Comparison of ENCODE assay signal across 26 mouse cellular contexts in genomic region chr11:121082250-121082649, GRCm38 (mm10). TPM values are rescaled to one million over a fixed set of nuclear protein-coding genes. Genes with fewer than 3 reads are reported as not detected.
DNase-seq lines count a peak whose midpoint lies in the region; ATAC-seq and TF ChIP-seq lines count a peak whose summit lies in the region.
"Had no signal": no experiment of that assay in that cellular context is flagged by ENCODE, and none has a peak within 500 bp of the region (broad histone marks: within the 10 kb centered on the region; RNA-seq: fewer than 3 reads in every experiment).

No protein-coding gene starts in this region.

- no peak for TF ChIP-seq CTCF in gastrocnemius, adult 2 months (IDR thresholded peaks at IDR 0.05)
- no peak for TF ChIP-seq CTCF in liver, postnatal 0 days (IDR thresholded peaks at IDR 0.05; ENCODE audit: low read depth)

- no peaks in the 10 kb centered on the region for H3K9me3 ChIP-seq in liver, postnatal 0 days (ENCODE audit: low read length)
- H3K9me3 ChIP-seq in forebrain, embryonic 16.5 days (ENCODE audit: control insufficient read depth, low read length), result no peaks in the 10 kb centered on the region
- H3K9me3 ChIP-seq in forebrain, embryonic 11.5 days (ENCODE audit: control insufficient read depth, low read length), result no peaks in the 10 kb centered on the region
- H3K9me3 ChIP-seq: embryonic facial prominence, embryonic 10.5 days; hindbrain, embryonic 15.5 days; limb, embryonic 15.5 days; neural tube, embryonic 13.5 days had no signal

- no peak for ATAC-seq in liver, postnatal 0 days
- peak; percentile 48 for ATAC-seq in common myeloid progenitor, adult 5-6 weeks (replicated peaks; ENCODE audit: low read depth, poor library complexity, severe bottlenecking)
- ATAC-seq in monocyte, adult 5-6 weeks (replicated peaks; ENCODE audit: insufficient number of reproducible peaks, low FRiP score, low TSS enrichment, poor library complexity, severe bottlenecking), result 0 out of 2 replicates have a peak, but pooled peaks have one; percentile 22
- no peak for ATAC-seq in forebrain, embryonic 16.5 days
- ATAC-seq in forebrain, embryonic 11.5 days (replicated peaks; ENCODE audit: low FRiP score), result no peak
- ATAC-seq: forebrain, embryonic 14.5 days had no signal

- H3K4me1 ChIP-seq in liver, postnatal 0 days (ENCODE audit: insufficient read depth), result peaks cover 13% of the 10 kb centered on the region
- H3K4me1 ChIP-seq in forebrain, embryonic 16.5 days (replicated peaks; ENCODE audit: control insufficient read depth, insufficient read depth, low read length), result no peaks in the 10 kb centered on the region
- H3K4me1 ChIP-seq in forebrain, embryonic 11.5 days (replicated peaks; ENCODE audit: control insufficient read depth, insufficient read depth, low read length), result no peaks in the 10 kb centered on the region
- H3K4me1 ChIP-seq: embryonic facial prominence, embryonic 10.5 days; hindbrain, embryonic 15.5 days; limb, embryonic 15.5 days; neural tube, embryonic 13.5 days had no signal

- H3K9ac ChIP-seq in liver, postnatal 0 days (replicated peaks), result no peak overlapping the region
- H3K9ac ChIP-seq in forebrain, embryonic 16.5 days (replicated peaks; ENCODE audit: low read depth, low read length), result no peak overlapping the region
- no peak overlapping the region for H3K9ac ChIP-seq in forebrain, embryonic 11.5 days (ENCODE audit: low read length)
- H3K9ac ChIP-seq: hindbrain, embryonic 15.5 days; limb, embryonic 15.5 days; neural tube, embryonic 13.5 days had no signal

- H3K36me3 ChIP-seq in liver, postnatal 0 days (replicated peaks; ENCODE audit: insufficient read depth, low read length), result no peaks in the 10 kb centered on the region
- no peaks in the 10 kb centered on the region for H3K36me3 ChIP-seq in forebrain, embryonic 16.5 days (ENCODE audit: control insufficient read depth, insufficient read depth)
- no peaks in the 10 kb centered on the region for H3K36me3 ChIP-seq in forebrain, embryonic 11.5 days (ENCODE audit: control insufficient read depth, insufficient read depth, low read length)
- H3K36me3 ChIP-seq: embryonic facial prominence, embryonic 10.5 days; hindbrain, embryonic 15.5 days; limb, embryonic 15.5 days; neural tube, embryonic 13.5 days had no signal

- intact Hi-C loops in gastrocnemius, adult 2 months (cut with DNase I), result no loop called here
- intact Hi-C loops in gastrocnemius, postnatal 36 days (cut with DNase I), result no loop called here

- H3K4me3 ChIP-seq in gastrocnemius, adult 2 months, result no peak overlapping the region
- H3K4me3 ChIP-seq in liver, postnatal 0 days (ENCODE audit: low read depth, low read length), result no peak overlapping the region
- no peak overlapping the region for H3K4me3 ChIP-seq in forebrain, embryonic 16.5 days (replicated peaks; ENCODE audit: low read length)
- H3K4me3 ChIP-seq in forebrain, embryonic 11.5 days (ENCODE audit: low read depth, low read length), result no peak overlapping the region
- H3K4me3 ChIP-seq: embryonic facial prominence, embryonic 10.5 days; hindbrain, embryonic 15.5 days; limb, embryonic 15.5 days; neural tube, embryonic 13.5 days had no signal

- DNase-seq in gastrocnemius, adult 2 months, result no peak
- no peak for DNase-seq in gastrocnemius, postnatal 36 days
- DNase-seq in liver, postnatal 0 days, result no peak
- no peak for DNase-seq in liver
- no peak for DNase-seq in forebrain, embryonic 11.5 days (ENCODE audit: low spot score)
- DNase-seq: cerebellum, adult 11-12 months; cerebellum, postnatal 36 days; kidney, adult 2 months had no signal

- H3K27me3 ChIP-seq in liver, postnatal 0 days (ENCODE audit: insufficient read depth, low read length), result no peaks in the 10 kb centered on the region
- H3K27me3 ChIP-seq in forebrain, embryonic 16.5 days (replicated peaks; ENCODE audit: control insufficient read depth, insufficient read depth, low read length), result no peaks in the 10 kb centered on the region
- no peaks in the 10 kb centered on the region for H3K27me3 ChIP-seq in forebrain, embryonic 11.5 days (ENCODE audit: control insufficient read depth, insufficient read depth, low read length)
- H3K27me3 ChIP-seq: hindbrain, embryonic 15.5 days; limb, embryonic 15.5 days; neural tube, embryonic 13.5 days had no signal

- peak overlapping the region; percentile 71 for H3K27ac ChIP-seq in gastrocnemius, adult 2 months
- H3K27ac ChIP-seq in liver, postnatal 0 days (ENCODE audit: low read depth), result peak overlapping the region; percentile 64
- H3K27ac ChIP-seq in forebrain, embryonic 16.5 days (ENCODE audit: low read length), result no peak overlapping the region
- H3K27ac ChIP-seq in forebrain, embryonic 11.5 days (ENCODE audit: low read depth, low read length), result no peak overlapping the region
- H3K27ac ChIP-seq: embryonic facial prominence, embryonic 10.5 days; hindbrain, embryonic 15.5 days; limb, embryonic 15.5 days; neural tube, embryonic 13.5 days had no signal

- 60% methylated on average over 3 of the region's 3 CpGs for WGBS in liver, postnatal 0 days (ENCODE audit: insufficient replicate concordance)
- 81% methylated on average over 3 of the region's 3 CpGs for WGBS in forebrain, embryonic 16.5 days
- 87% methylated on average over 3 of the region's 3 CpGs for WGBS in forebrain, embryonic 11.5 days

- H3K4me2 ChIP-seq in liver, postnatal 0 days (ENCODE audit: low read depth, low read length), result peak overlapping the region; percentile 49; the same call in 1 of the 2 replicates
- H3K4me2 ChIP-seq in forebrain, embryonic 16.5 days (ENCODE audit: low read length), result no peak overlapping the region
- no peak overlapping the region for H3K4me2 ChIP-seq in forebrain, embryonic 11.5 days (ENCODE audit: low read depth, low read length, severe bottlenecking)
- H3K4me2 ChIP-seq: heart, embryonic 11.5 days; hindbrain, embryonic 15.5 days; limb, embryonic 15.5 days; neural tube, embryonic 13.5 days had no signal

- no peak for TF ChIP-seq EP300 in liver, postnatal 0 days (IDR thresholded peaks at IDR 0.05; ENCODE audit: low read depth)

RNA-seq across cellular contexts. Expression of gene Sectm1a, which starts 1.2 kb away (rescaled TPM):
- not detected for total RNA-seq in gastrocnemius, adult 2 months (2021)
- not detected for total RNA-seq in gastrocnemius, postnatal 36 days (2021)
- polyA plus RNA-seq in liver, postnatal 0 days (2015; fragmentation: Nextera tagmentation; extraction: Ambion mirVana), result 1.7 and 2.0 TPM in 2 replicates
- total RNA-seq in common myeloid progenitor, adult 5-6 weeks (2017), result not detected in 2 replicates
- not detected in 3 replicates for total RNA-seq in monocyte, adult 5-6 weeks (2017)
- not detected in 2 replicates for polyA plus RNA-seq in forebrain, embryonic 16.5 days (2015; fragmentation: Nextera tagmentation; extraction: Ambion mirVana)
- polyA plus RNA-seq in forebrain, embryonic 11.5 days (2014; fragmentation: Nextera tagmentation; extraction: Ambion mirVana), result not detected in 2 replicates
- total RNA-seq: gastrocnemius, adult 8-10 months; heart, postnatal 25 days; layer of hippocampus, postnatal 25 days; left cerebral cortex, postnatal 14 days had no signal
- polyA plus RNA-seq: brain, embryonic 14.5 days; CD4-positive, CD25-positive, alpha-beta regulatory T cell, adult 4 months; embryonic facial prominence, embryonic 10.5 days; forebrain, embryonic 14.5 days; heart, embryonic 11.5 days; lung, embryonic 16.5 days; neural tube, embryonic 13.5 days had no signal

RNA-seq across cellular contexts. Expression of gene Sectm1b, which starts 18.9 kb away (rescaled TPM):
- total RNA-seq in gastrocnemius, adult 2 months (2021), result not detected
- not detected for total RNA-seq in gastrocnemius, postnatal 36 days (2021)
- polyA plus RNA-seq in liver, postnatal 0 days (2015; fragmentation: Nextera tagmentation; extraction: Ambion mirVana), result 0.05 and 0.23 TPM in 2 replicates
- not detected in 2 replicates for total RNA-seq in common myeloid progenitor, adult 5-6 weeks (2017)
- not detected in 3 replicates for total RNA-seq in monocyte, adult 5-6 weeks (2017)
- not detected in 2 replicates for polyA plus RNA-seq in forebrain, embryonic 16.5 days (2015; fragmentation: Nextera tagmentation; extraction: Ambion mirVana)
- not detected in 2 replicates for polyA plus RNA-seq in forebrain, embryonic 11.5 days (2014; fragmentation: Nextera tagmentation; extraction: Ambion mirVana)
- total RNA-seq: gastrocnemius, adult 8-10 months; heart, postnatal 25 days; layer of hippocampus, postnatal 25 days; left cerebral cortex, postnatal 14 days; MEL had no signal
- polyA plus RNA-seq: brain, embryonic 14.5 days; CD4-positive, CD25-positive, alpha-beta regulatory T cell, adult 4 months; embryonic facial prominence, embryonic 10.5 days; forebrain, embryonic 14.5 days; heart, embryonic 11.5 days; hindbrain, embryonic 15.5 days; neural tube, embryonic 13.5 days had no signal

RNA-seq across cellular contexts. Expression of gene Tex19.2, which starts 36.2 kb away (rescaled TPM):
- total RNA-seq in gastrocnemius, adult 2 months (2021), result not detected
- total RNA-seq in gastrocnemius, postnatal 36 days (2021), result not detected
- polyA plus RNA-seq in liver, postnatal 0 days (2015; fragmentation: Nextera tagmentation; extraction: Ambion mirVana), result 0.05 TPM in 1 of 2 replicates, not detected in the other
- total RNA-seq in common myeloid progenitor, adult 5-6 weeks (2017), result not detected in 2 replicates
- not detected in 3 replicates for total RNA-seq in monocyte, adult 5-6 weeks (2017)
- not detected in 2 replicates for polyA plus RNA-seq in forebrain, embryonic 16.5 days (2015; fragmentation: Nextera tagmentation; extraction: Ambion mirVana)
- polyA plus RNA-seq in forebrain, embryonic 11.5 days (2014; fragmentation: Nextera tagmentation; extraction: Ambion mirVana), result not detected in 2 replicates
- total RNA-seq: adrenal gland, adult 18-20 months; gastrocnemius, adult 8-10 months; heart, postnatal 25 days; layer of hippocampus, postnatal 25 days; left cerebral cortex, postnatal 14 days had no signal
- polyA plus RNA-seq: brain, embryonic 14.5 days; CD4-positive, CD25-positive, alpha-beta regulatory T cell, adult 4 months; embryonic facial prominence, embryonic 10.5 days; forebrain, embryonic 14.5 days; heart, embryonic 11.5 days; hindbrain, embryonic 15.5 days; kidney, adult 2 months; limb, embryonic 15.5 days; lung, embryonic 16.5 days; neural tube, embryonic 13.5 days had no signal

RNA-seq across cellular contexts. Expression of gene Cd7, which starts 43.0 kb away (rescaled TPM):
- total RNA-seq in gastrocnemius, adult 2 months (2021), result not detected
- total RNA-seq in gastrocnemius, postnatal 36 days (2021), result not detected
- polyA plus RNA-seq in liver, postnatal 0 days (2015; fragmentation: Nextera tagmentation; extraction: Ambion mirVana), result 3.2 and 3.3 TPM in 2 replicates
- total RNA-seq in common myeloid progenitor, adult 5-6 weeks (2017), result 1.1 and 3.1 TPM in 2 replicates
- 21.2 to 56.5 TPM (median 31.1 TPM) in 3 replicates for total RNA-seq in monocyte, adult 5-6 weeks (2017)
- not detected in 2 replicates for polyA plus RNA-seq in forebrain, embryonic 16.5 days (2015; fragmentation: Nextera tagmentation; extraction: Ambion mirVana)
- polyA plus RNA-seq in forebrain, embryonic 11.5 days (2014; fragmentation: Nextera tagmentation; extraction: Ambion mirVana), result not detected in 2 replicates
- total RNA-seq: gastrocnemius, adult 8-10 months; layer of hippocampus, postnatal 25 days had no signal
- polyA plus RNA-seq: embryonic facial prominence, embryonic 10.5 days; forebrain, embryonic 14.5 days; heart, embryonic 11.5 days; hindbrain, embryonic 15.5 days had no signal

Comparison
In these comparisons a context has a peak if more than half of its experiments do, and no peak if none do; other contexts are left out.
1. H3K27ac ChIP-seq: peak in gastrocnemius, adult 2 months (single experiment) and liver, postnatal 0 days (single experiment); none in forebrain, embryonic 16.5 days (single experiment) and forebrain, embryonic 11.5 days (single experiment).
2. ATAC-seq: peak in common myeloid progenitor, adult 5-6 weeks (single experiment) and monocyte, adult 5-6 weeks (single experiment); none in liver, postnatal 0 days (single experiment), forebrain, embryonic 16.5 days (single experiment) and forebrain, embryonic 11.5 days (single experiment).